Mouse (Mus musculus) hindbrain, postnatal 0 days (tissue): ENCODE data around the gene Syde1. TPM values are rescaled to one million over a fixed set of nuclear protein-coding genes. Genes with fewer than 3 reads are reported as not detected.

Experiments used
- ATAC-seq: fragments of 200-750 bp; cut with Nextera tagmentation; 2 replicates; pipeline ENCODE4 v1.8.0; 2017; ENCODE audit warnings: mild to moderate bottlenecking, moderate TSS enrichment, moderate library complexity
- DNase-seq: peaks from one replicate; pipeline ENCODE4 v3.0.0-alpha.2; 2015; ENCODE audit warnings: low spot score
- H3K27ac ChIP-seq: fragments of 300-500 bp; sonication (generic); 2 replicates; pipeline ENCODE4 v1.5.1; 2014; ENCODE audit warnings: mild to moderate bottlenecking
- H3K27me3 ChIP-seq: fragments of 300-500 bp; sonication (generic); 2 replicates; pipeline ENCODE4 v1.6.1; 2014; ENCODE audit warnings: low read length, mixed read lengths; ENCODE audit not compliant: insufficient read depth
- H3K36me3 ChIP-seq: fragments of 300-500 bp; sonication (generic); 2 replicates; pipeline ENCODE4 v1.6.1; 2014; ENCODE audit warnings: low read length, mixed read lengths; ENCODE audit not compliant: insufficient read depth
- H3K4me1 ChIP-seq: fragments of 300-500 bp; sonication (generic); 2 replicates; pipeline ENCODE4 v1.6.1; 2014; ENCODE audit warnings: antibody characterized with exemption, low read length, mixed read lengths; ENCODE audit not compliant: insufficient read depth
- H3K4me2 ChIP-seq: fragments of 300-500 bp; sonication (generic); 2 replicates; pipeline ENCODE4 v1.6.1; 2014; ENCODE audit warnings: low read depth, mild to moderate bottlenecking, low read length, moderate library complexity, mixed read lengths
- H3K4me3 ChIP-seq: fragments of 300-500 bp; sonication (generic); 2 replicates; pipeline ENCODE4 v1.5.1; 2014; ENCODE audit warnings: low read length
- H3K9ac ChIP-seq: fragments of 300-500 bp; sonication (generic); replicated peaks from 2 replicates; pipeline ENCODE4 v1.6.1; 2014; ENCODE audit warnings: mild to moderate bottlenecking, low read length, moderate library complexity, mixed read lengths
- H3K9me3 ChIP-seq: fragments of 300-500 bp; sonication (generic); 2 replicates; pipeline ENCODE4 v1.6.1; 2016; ENCODE audit warnings: low read length, mixed read lengths
- CTCF ChIP-seq: IDR thresholded peaks from 2 replicates; pipeline ENCODE4 v1.5.1; 2016; ENCODE audit warnings: antibody characterized with exemption, control low read depth, low read depth
- WGBS: fragments of 180-500 bp; shearing (Covaris S2); extraction: QIAGEN DNeasy Blood & Tissue Kit; methylation state at CpG from one replicate; pipeline ENCODE4 v1.1.7; 2014; 5-methylcytosine and 5-hydroxymethylcytosine counted together
- polyA plus RNA-seq: library from polyadenylated mRNA; unstranded; fragments of >200 nt; fragmentation: Nextera tagmentation; extraction: Ambion mirVana; gene quantifications from 2 replicates; pipeline ENCODE4 v1.2.1, GENCODE M21; 2015
- total RNA-seq: library from RNA; depleted of rRNA; stranded (reverse); fragments of >200 nt; gene quantifications from 2 replicates; pipeline ENCODE4 v1.2.3, GENCODE M21; 2014

Gene Syde1
- total and polyA plus RNA-seq, 2 experiments from 2014 or later = 3.6 to 7.2 TPM

GRCm38 (mm10) chr10:78599865-78600264 is 8.1 kb upstream of the Syde1 start:
- 82% methylated on average over 5 of the region's 5 CpGs for WGBS
- Histone ChIP-seq H3K9ac (no peak overlapping the region), H3K4me1 (no peaks in the 10 kb centered on the region), H3K4me3 (no peak overlapping the region), H3K27me3 (no peaks in the 10 kb centered on the region), H3K4me2 (no peak overlapping the region), H3K27ac (no peak overlapping the region), H3K9me3 (no peaks in the 10 kb centered on the region), H3K36me3 (no peaks in the 10 kb centered on the region)
- ATAC-seq (no peak), DNase-seq (no peak)
- TF ChIP-seq CTCF = no peak

GRCm38 (mm10) chr10:78594566-78594965 is 2.8 kb upstream of the Syde1 start:
- Histone ChIP-seq H3K9me3 (no peaks in the 10 kb centered on the region), H3K4me2 (no peak overlapping the region), H3K4me1 (no peaks in the 10 kb centered on the region), H3K27ac (no peak overlapping the region), H3K27me3 (no peaks in the 10 kb centered on the region), H3K4me3 (no peak overlapping the region), H3K9ac (no peak overlapping the region), H3K36me3 (no peaks in the 10 kb centered on the region)
- DNase-seq (no peak), ATAC-seq (no peak)
- TF ChIP-seq CTCF = no peak

- DNase-seq = no peak
- H3K9ac ChIP-seq = no peak overlapping the region
- H3K9me3 ChIP-seq = no peaks in the 10 kb centered on the region
- no peak for TF ChIP-seq CTCF
- no peaks in the 10 kb centered on the region for H3K36me3 ChIP-seq
- H3K4me2 ChIP-seq = no peak overlapping the region
- WGBS = 74% methylated on average over 6 of the region's 6 CpGs
- no peaks in the 10 kb centered on the region for H3K27me3 ChIP-seq
- H3K27ac ChIP-seq = no peak overlapping the region
- no peak for ATAC-seq
- no peak overlapping the region for H3K4me3 ChIP-seq
- no peaks in the 10 kb centered on the region for H3K4me1 ChIP-seq
Measured at GRCm38 (mm10) chr10:78594157-78594556, 2.4 kb upstream of the Syde1 start.

- Histone ChIP-seq H3K4me3 (no peak overlapping the region), H3K27ac (no peak overlapping the region), H3K9me3 (no peaks in the 10 kb centered on the region), H3K27me3 (no peaks in the 10 kb centered on the region), H3K4me2 (no peak overlapping the region), H3K4me1 (no peaks in the 10 kb centered on the region), H3K36me3 (no peaks in the 10 kb centered on the region), H3K9ac (no peak overlapping the region)
- TF ChIP-seq CTCF = no peak
- DNase-seq (no peak), ATAC-seq (no peak)
- 94% methylated on average over 5 of the region's 5 CpGs for WGBS
Measured at GRCm38 (mm10) chr10:78593736-78594135, 2.0 kb upstream of the Syde1 start.

- no peaks in the 10 kb centered on the region for H3K27me3 ChIP-seq
- WGBS = 89% methylated on average over 4 of the region's 4 CpGs
- H3K4me1 ChIP-seq = no peaks in the 10 kb centered on the region
- ATAC-seq (no peak), DNase-seq (no peak)
- H3K36me3 ChIP-seq = no peaks in the 10 kb centered on the region
- H3K27ac ChIP-seq = no peak overlapping the region
- TF ChIP-seq CTCF = no peak
- no peak overlapping the region for H3K9ac ChIP-seq
- no peaks in the 10 kb centered on the region for H3K9me3 ChIP-seq
- no peak overlapping the region for H3K4me2 ChIP-seq
- no peak overlapping the region for H3K4me3 ChIP-seq
Measured at GRCm38 (mm10) chr10:78592856-78593379, 1.2 kb upstream of the Syde1 start.

GRCm38 (mm10) chr10:78590744-78591143 is 1.0 kb downstream of the Syde1 start:
- no peak for DNase-seq
- H3K27ac ChIP-seq = no peak overlapping the region; the same call in 1 of the 2 replicates
- ATAC-seq = no peak
- peak overlapping the region; percentile 84 for H3K4me2 ChIP-seq
- WGBS = 32% methylated on average over 9 of the region's 9 CpGs
- H3K36me3 ChIP-seq = peaks cover 2% of the 10 kb centered on the region; the same call in 1 of the 2 replicates
- H3K4me3 ChIP-seq = peak overlapping the region; percentile 59
- no peaks in the 10 kb centered on the region for H3K4me1 ChIP-seq
- H3K27me3 ChIP-seq = no peaks in the 10 kb centered on the region
- no peak for TF ChIP-seq CTCF
- H3K9ac ChIP-seq = no peak overlapping the region; the same call in 1 of the 2 replicates
- H3K9me3 ChIP-seq = no peaks in the 10 kb centered on the region

- no peak for DNase-seq
- no peak overlapping the region for H3K4me3 ChIP-seq
- H3K27ac ChIP-seq = no peak overlapping the region
- H3K36me3 ChIP-seq = peaks cover 7% of the 10 kb centered on the region
- no peak overlapping the region for H3K9ac ChIP-seq
- TF ChIP-seq CTCF = no peak
- no peaks in the 10 kb centered on the region for H3K9me3 ChIP-seq
- H3K4me2 ChIP-seq = no peak overlapping the region
- H3K27me3 ChIP-seq = no peaks in the 10 kb centered on the region
- H3K4me1 ChIP-seq = no peaks in the 10 kb centered on the region
- ATAC-seq = no peak
- WGBS = 93% methylated on average over 8 of the region's 8 CpGs
Measured at GRCm38 (mm10) chr10:78589901-78590300, 1.9 kb downstream of the Syde1 start.
